Mouse (Mus musculus): ENCODE measurements around the gene Pgrmc1.

- TF ChIP-seq CTCF (IDR thresholded peaks at IDR 0.05; ENCODE audit: extremely low read depth, insufficient read depth, insufficient read length, insufficient replicate concordance) (no peak), POLR2A (IDR thresholded peaks at IDR 0.05; ENCODE audit: low read depth, low read length) (no peak)
These were observed 897 bp downstream of the Pgrmc1 start for GRCm38 (mm10) chrX:36598861-36599344.
